Mouse (Mus musculus) hindbrain, embryonic 13.5 days (tissue): ENCODE results near the gene Lcat. TPM values are rescaled to one million over a fixed set of nuclear protein-coding genes. Genes with fewer than 3 reads are reported as not detected.

Experiments used
- ATAC-seq: fragments of 200-750 bp; cut with Nextera tagmentation; 2 replicates; pipeline ENCODE4 v1.8.0; 2017; ENCODE audit warnings: moderate TSS enrichment; ENCODE audit not compliant: low FRiP score
- H3K27ac ChIP-seq: fragments of 300-500 bp; sonication (generic); 2 replicates; pipeline ENCODE4 v1.5.1; 2015; ENCODE audit warnings: inconsistent platforms, mild to moderate bottlenecking, moderate library complexity
- H3K27me3 ChIP-seq: fragments of 300-500 bp; sonication (generic); 2 replicates; pipeline ENCODE4 v1.6.1; 2015; ENCODE audit warnings: mild to moderate bottlenecking, inconsistent platforms
- H3K36me3 ChIP-seq: fragments of 300-500 bp; sonication (generic); 2 replicates; pipeline ENCODE4 v1.6.1; 2015; ENCODE audit warnings: mild to moderate bottlenecking, inconsistent platforms
- H3K4me1 ChIP-seq: fragments of 300-500 bp; sonication (generic); replicated peaks from 2 replicates; pipeline ENCODE4 v1.6.1; 2015; ENCODE audit warnings: inconsistent platforms
- H3K4me2 ChIP-seq: fragments of 300-500 bp; sonication (generic); 2 replicates; pipeline ENCODE4 v1.6.1; 2015; ENCODE audit warnings: inconsistent platforms, mild to moderate bottlenecking, moderate library complexity
- H3K4me3 ChIP-seq: fragments of 300-500 bp; sonication (generic); 2 replicates; pipeline ENCODE4 v1.5.1; 2015; ENCODE audit warnings: mild to moderate bottlenecking, inconsistent platforms
- H3K9ac ChIP-seq: fragments of 300-500 bp; sonication (generic); 2 replicates; pipeline ENCODE4 v1.6.1; 2015; ENCODE audit warnings: mild to moderate bottlenecking, inconsistent platforms
- H3K9me3 ChIP-seq: fragments of 300-500 bp; sonication (generic); 2 replicates; pipeline ENCODE4 v1.6.1; 2016; ENCODE audit warnings: inconsistent platforms
- WGBS: fragments of 180-500 bp; shearing (Covaris S2); methylation state at CpG from one replicate; pipeline ENCODE4 v1.1.7; 2015; 5-methylcytosine and 5-hydroxymethylcytosine counted together
- polyA plus RNA-seq: library from polyadenylated mRNA; unstranded; fragments of >200 nt; fragmentation: Nextera tagmentation; extraction: Ambion mirVana; gene quantifications from 2 replicates; pipeline ENCODE4 v1.2.1, GENCODE M21; 2015

The Lcat gene
- polyA plus RNA-seq, 1 experiment from 2014 or later, result 0.90 TPM

GRCm38 (mm10) chr8:105965905-105966341, 22.7 kb upstream of the Lcat start, which contains the start of gene Slc12a4:
Slc12a4 (minus strand) TSS chr8:105966097.
- H3K27ac ChIP-seq, result no peak within 1 kb of the TSS
- peak within 1 kb of the TSS; percentile 48 for H3K4me3 ChIP-seq
- peak within 1 kb of the TSS; percentile 69 for H3K9ac ChIP-seq
- no peaks in the 10 kb centered on the region for H3K36me3 ChIP-seq
- peaks cover 12% of the 10 kb centered on the region for H3K4me1 ChIP-seq
- H3K4me2 ChIP-seq, result peak within 1 kb of the TSS; percentile 63
- ATAC-seq, result peak; percentile 75
- under 1% methylated on average over 40 of the region's 47 CpGs for WGBS
- peaks cover 47% of the 10 kb centered on the region for H3K27me3 ChIP-seq
- no peaks in the 10 kb centered on the region for H3K9me3 ChIP-seq

DNA sequence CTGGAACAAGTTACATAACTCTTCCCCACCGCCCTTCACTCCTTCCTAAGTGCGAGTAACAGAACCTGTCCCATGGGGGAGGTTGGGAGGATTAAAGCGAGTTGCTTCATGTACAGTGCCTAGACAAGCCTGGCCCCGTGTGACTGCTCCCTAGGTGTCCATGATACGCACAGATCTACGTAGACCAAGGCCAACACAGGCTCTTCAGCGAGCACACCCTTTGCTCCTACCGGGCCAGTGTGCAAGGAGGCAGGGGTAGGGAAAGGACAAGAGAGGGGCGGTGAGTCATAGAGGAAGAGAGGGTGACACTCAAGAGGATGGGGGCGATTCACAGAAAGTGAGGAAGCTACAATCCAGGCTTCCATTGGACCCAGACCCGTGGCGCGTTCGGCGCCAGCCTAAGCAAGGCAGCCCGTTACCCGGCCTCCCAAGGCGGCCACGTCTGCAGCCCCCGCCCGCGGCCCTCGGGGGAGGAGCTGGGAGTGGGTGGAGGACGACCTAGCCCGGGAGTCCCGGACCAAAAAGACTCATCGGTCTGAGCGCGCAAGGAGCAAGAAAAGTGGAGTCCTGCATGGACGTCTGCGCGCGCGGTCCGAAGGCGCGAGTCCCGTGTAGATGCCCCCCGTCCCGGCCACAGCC, 22.2 kb upstream of the Lcat start:
- H3K9ac ChIP-seq, result peak overlapping the region; percentile 69
- no peaks in the 10 kb centered on the region for H3K36me3 ChIP-seq
- H3K27ac ChIP-seq, result no peak overlapping the region
- H3K4me2 ChIP-seq, result peak overlapping the region; percentile 63
- ATAC-seq, result peak; percentile 66
- H3K4me1 ChIP-seq, result peaks cover 12% of the 10 kb centered on the region
- no peaks in the 10 kb centered on the region for H3K9me3 ChIP-seq
- peak overlapping the region; percentile 48 for H3K4me3 ChIP-seq
- H3K27me3 ChIP-seq, result peaks cover 47% of the 10 kb centered on the region
- 3% methylated on average over 36 of the region's 40 CpGs for WGBS

DNA sequence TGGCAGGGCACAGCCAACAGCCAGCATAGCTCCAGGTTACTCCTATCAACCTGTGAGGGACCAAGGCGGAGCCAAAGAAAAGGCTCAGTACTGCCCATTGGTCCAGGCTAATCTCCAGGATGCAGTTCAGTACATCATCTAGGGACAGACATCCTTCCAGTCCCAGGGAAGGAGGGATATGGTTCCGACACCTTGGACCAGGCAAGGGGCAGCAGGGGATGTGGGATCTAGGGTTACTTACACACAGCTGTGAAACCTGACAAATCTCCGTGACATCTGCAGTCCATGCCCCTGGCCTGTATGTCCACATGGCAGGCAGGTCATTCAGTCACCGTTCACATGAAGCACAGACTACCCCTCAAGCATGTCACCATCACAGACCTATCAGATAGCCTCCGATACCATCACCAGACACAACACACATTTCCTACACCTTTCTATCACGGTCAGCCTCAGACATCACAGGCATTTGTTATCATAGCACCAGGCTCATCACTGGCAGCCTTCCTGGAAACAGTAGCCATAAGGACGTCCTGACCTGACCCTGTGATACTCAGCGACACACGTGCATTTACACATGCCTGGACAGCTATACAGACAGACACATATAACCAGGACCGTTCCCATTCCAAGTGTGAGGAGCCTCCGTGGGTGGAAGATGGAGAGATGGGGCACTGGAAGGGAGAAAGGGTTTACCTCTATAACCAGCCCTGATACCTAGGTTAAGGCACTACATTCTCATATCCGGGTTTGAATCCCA, 21.5 kb upstream of the Lcat start:
- H3K4me2 ChIP-seq, result peak overlapping the region; percentile 63
- 75% methylated on average over 12 of the region's 12 CpGs for WGBS
- no peak overlapping the region for H3K9ac ChIP-seq
- H3K9me3 ChIP-seq, result no peaks in the 10 kb centered on the region
- peak overlapping the region; percentile 48 for H3K4me3 ChIP-seq
- no peak for ATAC-seq
- peaks cover 12% of the 10 kb centered on the region for H3K4me1 ChIP-seq
- H3K27ac ChIP-seq, result no peak overlapping the region
- H3K27me3 ChIP-seq, result peaks cover 47% of the 10 kb centered on the region
- no peaks in the 10 kb centered on the region for H3K36me3 ChIP-seq

DNA sequence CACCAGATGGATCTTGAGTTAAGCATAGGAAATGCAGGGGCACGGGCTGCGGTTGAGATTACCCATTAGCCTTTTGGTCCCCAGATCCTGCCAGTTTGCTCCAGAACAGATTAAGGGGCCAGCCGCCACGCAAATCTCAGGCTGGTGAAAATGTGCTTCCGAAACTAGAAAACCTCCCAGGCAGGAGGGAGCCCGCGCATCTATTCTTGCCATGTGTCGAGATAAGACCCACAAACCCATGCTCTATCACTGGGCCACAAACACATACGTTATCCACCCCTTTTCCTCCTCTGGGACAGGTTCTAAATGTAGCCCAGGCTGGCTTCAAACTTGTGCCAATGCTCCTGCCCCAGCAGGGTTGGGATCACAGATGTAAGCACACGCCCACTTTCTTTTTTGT, 18.4 kb upstream of the Lcat start:
- H3K9me3 ChIP-seq, result no peaks in the 10 kb centered on the region
- peaks cover 11% of the 10 kb centered on the region for H3K4me1 ChIP-seq
- peaks cover 30% of the 10 kb centered on the region for H3K27me3 ChIP-seq
- no peak overlapping the region for H3K4me2 ChIP-seq
- no peak for ATAC-seq
- H3K9ac ChIP-seq, result no peak overlapping the region
- no peak overlapping the region for H3K27ac ChIP-seq
- no peak overlapping the region for H3K4me3 ChIP-seq
- H3K36me3 ChIP-seq, result no peaks in the 10 kb centered on the region
- WGBS, result 89% methylated on average over 10 of the region's 10 CpGs

GRCm38 (mm10) chr8:105961101-105961500, 17.9 kb upstream of the Lcat start:
- Histone ChIP-seq H3K36me3 (no peaks in the 10 kb centered on the region), H3K4me3 (no peak overlapping the region), H3K4me1 (peaks cover 10% of the 10 kb centered on the region), H3K9ac (no peak overlapping the region), H3K9me3 (no peaks in the 10 kb centered on the region), H3K27ac (no peak overlapping the region), H3K4me2 (no peak overlapping the region), H3K27me3 (peaks cover 26% of the 10 kb centered on the region)
- WGBS, result 74% methylated on average over 14 of the region's 14 CpGs
- ATAC-seq, result no peak

- Histone ChIP-seq H3K4me1 (peaks cover 3% of the 10 kb centered on the region; the same call in 1 of the 2 replicates), H3K9me3 (no peaks in the 10 kb centered on the region), H3K4me2 (no peak overlapping the region), H3K4me3 (no peak overlapping the region), H3K27me3 (peaks cover 8% of the 10 kb centered on the region), H3K27ac (no peak overlapping the region), H3K36me3 (no peaks in the 10 kb centered on the region), H3K9ac (0 out of 2 replicates have a peak overlapping the region, but pooled peaks have one; percentile 19)
- WGBS, result 91% methylated on average over 7 of the region's 7 CpGs
- ATAC-seq, result no peak
Measured at GRCm38 (mm10) chr8:105959350-105959749, 16.2 kb upstream of the Lcat start.

DNA sequence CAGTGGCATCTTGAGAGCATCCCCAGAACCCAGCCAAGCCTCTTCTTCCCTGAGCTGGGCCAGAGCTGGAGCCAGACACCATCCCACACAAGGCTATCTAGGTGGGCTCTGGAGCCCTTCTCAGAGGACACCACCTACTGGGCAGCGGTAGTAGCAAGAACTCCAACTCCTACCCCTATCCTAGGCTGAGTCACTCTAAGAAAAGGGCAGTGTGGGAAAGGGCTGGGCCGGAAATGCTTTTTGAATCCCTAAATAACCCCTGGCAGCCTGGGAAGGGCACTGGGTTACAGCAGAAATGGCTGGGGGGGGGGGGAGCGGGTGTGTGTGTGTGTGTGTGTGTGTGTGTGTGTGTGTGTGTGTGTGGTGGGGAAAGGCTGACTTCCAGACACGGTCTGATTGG, 14.6 kb upstream of the Lcat start:
- Histone ChIP-seq H3K27ac (no peak overlapping the region), H3K4me3 (no peak overlapping the region), H3K9me3 (no peaks in the 10 kb centered on the region), H3K4me1 (peaks cover 3% of the 10 kb centered on the region; the same call in 1 of the 2 replicates), H3K4me2 (no peak overlapping the region), H3K9ac (no peak overlapping the region), H3K27me3 (no peaks in the 10 kb centered on the region), H3K36me3 (no peaks in the 10 kb centered on the region)
- WGBS, result 57% methylated on average over 3 of the region's 4 CpGs
- ATAC-seq, result no peak

DNA sequence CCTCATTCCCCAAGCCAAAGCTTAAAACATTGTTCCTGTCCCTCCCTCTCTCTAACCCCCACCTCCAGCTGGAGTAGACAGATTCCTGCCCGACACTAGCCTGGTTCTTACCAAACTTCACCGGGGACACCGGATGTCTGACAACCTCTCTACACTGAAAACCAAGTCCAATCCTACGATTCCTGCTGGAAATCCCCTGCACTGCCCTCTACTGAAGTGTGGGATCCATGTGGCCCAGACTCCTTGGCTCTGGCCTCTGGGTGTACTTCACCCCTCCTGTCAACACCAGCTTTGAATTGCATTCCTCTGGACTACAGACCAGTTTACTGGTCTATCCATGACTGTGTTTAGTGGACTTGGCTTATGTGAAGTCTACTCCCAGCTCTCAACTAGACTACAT, 13.4 kb upstream of the Lcat start:
- Histone ChIP-seq H3K9me3 (no peaks in the 10 kb centered on the region), H3K36me3 (no peaks in the 10 kb centered on the region), H3K4me1 (peaks cover 3% of the 10 kb centered on the region; the same call in 1 of the 2 replicates), H3K27me3 (no peaks in the 10 kb centered on the region), H3K9ac (no peak overlapping the region), H3K27ac (no peak overlapping the region), H3K4me3 (no peak overlapping the region), H3K4me2 (no peak overlapping the region)
- WGBS, result 94% methylated on average over 4 of the region's 4 CpGs
- ATAC-seq, result no peak

DNA sequence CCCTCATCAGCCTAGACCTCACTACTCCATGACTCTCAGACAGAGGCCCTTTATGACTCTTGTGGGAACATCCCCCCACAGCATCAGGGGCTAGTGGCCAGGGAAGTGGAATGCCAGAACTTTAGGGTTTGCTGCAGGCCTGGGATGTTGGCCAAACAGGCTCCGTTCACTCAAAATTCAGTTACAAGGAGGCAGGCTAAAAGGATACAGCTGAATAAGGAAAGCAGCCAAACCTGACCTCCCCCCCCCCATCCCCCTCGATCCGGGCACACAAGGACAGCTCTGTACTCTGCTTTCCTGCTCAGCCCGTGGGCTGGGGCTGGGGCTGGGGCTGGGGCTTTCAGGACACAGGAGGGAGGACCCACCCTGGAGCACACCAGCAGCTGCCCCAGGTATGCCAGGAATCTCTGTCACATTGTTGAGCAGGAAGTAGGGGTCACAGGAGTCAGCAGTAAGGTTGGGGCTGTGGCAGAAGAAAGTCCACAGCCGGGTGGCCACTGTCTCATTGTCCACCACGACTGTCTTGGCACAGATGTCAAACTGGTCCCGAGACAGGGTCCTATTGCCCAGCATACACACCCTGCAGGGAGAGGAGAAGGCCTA, 8.0 kb upstream of the Lcat start:
- 47% methylated on average over 7 of the region's 7 CpGs for WGBS
- Histone ChIP-seq H3K9ac (no peak overlapping the region), H3K36me3 (no peaks in the 10 kb centered on the region), H3K4me3 (no peak overlapping the region), H3K4me2 (no peak overlapping the region), H3K27me3 (no peaks in the 10 kb centered on the region), H3K27ac (peak overlapping the region; percentile 78), H3K9me3 (no peaks in the 10 kb centered on the region), H3K4me1 (peaks cover 14% of the 10 kb centered on the region)
- peak; percentile 74 for ATAC-seq

GRCm38 (mm10) chr8:105949350-105949749, 6.2 kb upstream of the Lcat start:
- Histone ChIP-seq H3K27me3 (no peaks in the 10 kb centered on the region), H3K4me1 (peaks cover 14% of the 10 kb centered on the region), H3K9me3 (no peaks in the 10 kb centered on the region), H3K9ac (no peak overlapping the region), H3K4me3 (no peak overlapping the region), H3K4me2 (no peak overlapping the region), H3K36me3 (peaks cover 7% of the 10 kb centered on the region; the same call in 1 of the 2 replicates), H3K27ac (peak overlapping the region; percentile 6; the same call in 1 of the 2 replicates)
- 75% methylated on average over 10 of the region's 10 CpGs for WGBS
- ATAC-seq, result peak; percentile 30; the same call in 1 of the 2 replicates

- Histone ChIP-seq H3K9ac (no peak overlapping the region), H3K27ac (no peak overlapping the region), H3K4me1 (peaks cover 11% of the 10 kb centered on the region), H3K36me3 (peaks cover 7% of the 10 kb centered on the region; the same call in 1 of the 2 replicates), H3K9me3 (no peaks in the 10 kb centered on the region), H3K4me2 (no peak overlapping the region), H3K4me3 (no peak overlapping the region), H3K27me3 (no peaks in the 10 kb centered on the region)
- ATAC-seq, result no peak
- WGBS, result 93% methylated on average over 5 of the region's 5 CpGs
Measured at GRCm38 (mm10) chr8:105942542-105942941, 640 bp downstream of the Lcat start.

GRCm38 (mm10) chr8:105942026-105942425, 1.2 kb downstream of the Lcat start:
- H3K4me1 ChIP-seq, result peaks cover 11% of the 10 kb centered on the region

More at GRCm38 (mm10) chr8:105942026-105942425, 1.2 kb downstream of the Lcat start:
- no peak for ATAC-seq
- no peak overlapping the region for H3K9ac ChIP-seq
- H3K27me3 ChIP-seq, result no peaks in the 10 kb centered on the region
- H3K36me3 ChIP-seq, result peaks cover 7% of the 10 kb centered on the region; the same call in 1 of the 2 replicates
- H3K9me3 ChIP-seq, result no peaks in the 10 kb centered on the region
- no peak overlapping the region for H3K27ac ChIP-seq
- 95% methylated on average over 11 of the region's 11 CpGs for WGBS
- no peak overlapping the region for H3K4me2 ChIP-seq
- no peak overlapping the region for H3K4me3 ChIP-seq
